Mouse (Mus musculus): ENCODE results near the gene Tmem184b. TPM values are rescaled to one million over a fixed set of nuclear protein-coding genes. Genes with fewer than 3 reads are reported as not detected.
A peak's percentile ranks its signal among the peaks of the same experiment; 100 is the strongest.

Tmem184b gene
- total RNA-seq, 2 experiments from 2014 or later, result 48.2 to 83.4 TPM

DNA sequence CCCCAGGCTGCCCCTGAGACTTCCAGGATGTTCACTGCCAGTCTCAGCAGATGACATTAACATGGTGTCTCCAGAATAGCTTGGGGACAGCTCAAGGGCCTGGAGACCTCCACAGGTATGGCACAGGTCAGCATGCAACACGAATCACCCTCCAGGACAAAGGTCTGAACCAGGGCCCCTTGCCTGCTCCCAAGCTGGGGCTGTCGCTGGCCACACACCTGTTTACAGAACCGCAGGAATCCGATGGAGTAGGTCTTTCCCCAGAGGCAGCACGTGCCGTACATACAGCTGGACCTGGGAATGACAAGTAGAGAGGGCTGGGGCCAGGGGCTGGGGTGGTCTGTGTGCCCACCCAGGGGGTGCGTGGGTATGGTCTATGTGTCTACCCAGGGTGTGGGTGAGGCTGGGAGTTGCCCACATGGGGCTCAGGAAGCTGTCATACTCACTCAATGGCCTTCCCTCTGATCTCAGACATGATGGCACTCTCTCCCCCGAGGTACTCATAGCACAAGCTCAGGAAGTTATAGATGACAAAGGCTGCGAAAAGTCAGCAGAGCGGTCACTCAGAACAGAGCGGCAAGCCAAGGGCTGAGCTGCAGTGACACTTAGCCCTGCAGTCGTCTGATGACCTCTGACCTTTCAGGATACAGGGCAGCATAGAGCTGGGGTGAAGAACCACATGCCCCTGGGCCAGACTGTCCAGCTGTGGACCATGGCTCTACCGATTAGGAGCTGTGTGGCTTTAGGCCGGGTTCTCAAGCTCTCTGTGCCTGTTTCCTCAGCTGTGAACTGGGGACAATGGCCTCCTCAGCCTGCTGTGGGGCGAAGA is 33.7 kb downstream of the Tmem184b start:
- DNase-seq (ENCODE audit: low spot score in 2 of 2), result no peak

DNA sequence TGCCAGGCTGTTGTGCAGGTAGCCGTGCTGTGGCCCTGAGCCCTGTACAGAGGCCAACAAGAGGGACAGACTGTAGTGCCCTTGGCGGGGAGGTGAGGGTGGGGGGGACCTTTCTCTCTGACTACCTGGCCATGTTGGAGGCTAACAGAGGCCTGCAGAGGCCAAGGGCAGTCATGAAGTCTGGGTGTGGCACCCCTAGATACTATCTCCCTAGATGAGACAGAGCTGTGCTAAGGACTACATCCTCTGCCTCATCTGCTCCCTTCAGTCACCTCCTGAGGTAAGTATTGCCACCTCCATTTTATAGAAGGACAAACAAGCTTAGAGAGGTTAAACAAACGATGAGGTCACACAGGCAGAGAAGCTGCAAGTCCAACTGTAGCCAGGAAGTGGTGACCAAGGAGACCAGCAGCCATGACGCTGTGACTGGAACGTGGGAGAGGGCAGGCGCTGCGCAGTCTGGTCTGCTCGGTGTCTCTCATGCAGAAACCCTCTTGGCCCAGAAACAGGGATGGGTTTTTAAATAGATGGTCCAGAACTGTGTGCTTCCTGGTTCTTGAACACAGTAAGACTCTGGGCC is 34.4 kb downstream of the Tmem184b start:
- no peak for DNase-seq (ENCODE audit: low spot score in 2 of 2)

DNA sequence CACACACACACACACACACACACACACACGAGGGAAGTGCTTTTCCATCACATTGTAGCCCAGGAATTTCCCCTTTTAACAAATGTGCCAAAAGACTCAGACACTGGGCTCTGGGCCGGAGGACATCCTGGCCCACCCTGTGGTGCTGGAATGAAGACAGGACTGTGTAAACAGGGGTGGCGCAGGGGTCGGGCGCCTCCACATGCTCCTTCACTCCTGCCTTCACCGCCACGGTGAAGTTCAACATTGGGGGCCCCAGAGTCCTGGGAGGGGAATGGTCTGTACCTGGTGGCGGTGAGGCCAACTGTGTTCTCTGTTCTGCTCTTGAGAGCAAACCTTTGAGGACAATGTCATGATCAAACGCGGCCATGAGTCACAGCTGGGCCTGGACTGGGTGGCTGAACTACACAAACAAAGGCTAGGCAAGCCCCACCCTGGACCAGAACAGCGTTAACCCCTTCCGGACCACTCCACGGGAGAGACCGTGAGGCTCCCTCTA is 35.0 kb downstream of the Tmem184b start:
- DNase-seq (ENCODE audit: low spot score in 2 of 2), result peak in 1 of 2 experiments; percentile 29

DNA sequence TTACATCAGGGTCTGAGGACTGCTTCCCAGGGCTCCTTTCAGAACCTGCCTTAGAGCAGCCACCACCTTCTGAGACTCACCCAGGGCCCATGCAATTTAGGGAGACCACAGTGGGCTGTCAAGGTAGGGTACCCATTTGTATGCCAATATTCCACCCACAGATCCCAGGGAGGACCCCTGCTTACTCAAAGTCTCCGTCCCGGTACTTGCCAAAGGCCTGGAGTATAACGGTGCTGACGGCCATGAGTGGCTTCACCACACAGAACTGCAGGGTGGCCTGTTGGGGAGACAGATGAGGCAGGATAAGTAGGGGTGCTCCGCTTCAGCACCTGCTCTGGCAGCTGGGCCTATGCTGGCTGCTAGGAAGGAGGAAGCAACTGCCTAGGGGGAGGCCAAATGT is 37.0 kb downstream of the Tmem184b start:
- no peak for DNase-seq (ENCODE audit: low spot score in 2 of 2)

- no peak for DNase-seq (ENCODE audit: low spot score in 2 of 2)
Observed at GRCm38 (mm10) chr15:79365068-79365467, 38.3 kb downstream of the Tmem184b start.

- no peak for DNase-seq (ENCODE audit: low spot score in 2 of 2)
Observed at GRCm38 (mm10) chr15:79364120-79364519, 39.2 kb downstream of the Tmem184b start.

GRCm38 (mm10) chr15:79361023-79361422 is 42.3 kb downstream of the Tmem184b start:
- DNase-seq (ENCODE audit: low spot score in 2 of 2), result no peak

DNA sequence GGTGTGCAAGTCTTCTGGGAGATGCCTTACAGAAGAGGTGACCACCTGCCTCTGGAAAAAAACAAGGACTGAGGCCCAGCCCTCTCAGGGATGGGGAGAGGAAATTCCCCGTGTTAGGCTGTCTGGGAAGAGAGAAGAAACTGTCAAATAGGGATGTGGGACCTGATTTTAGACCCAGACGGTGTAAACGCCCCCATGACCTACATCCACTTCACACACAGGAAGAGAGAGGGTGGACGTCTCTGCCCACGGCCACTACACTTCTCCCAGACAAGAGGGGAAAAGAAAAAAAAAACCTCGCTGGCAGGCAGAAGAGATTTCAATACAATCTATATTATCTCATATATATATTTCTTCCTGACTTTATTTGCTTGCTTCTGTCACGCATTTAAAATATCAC is 43.0 kb downstream of the Tmem184b start:
- DNase-seq (ENCODE audit: low spot score in 2 of 2), result no peak

GRCm38 (mm10) chr15:79359954-79360353 is 43.4 kb downstream of the Tmem184b start:
- no peak for DNase-seq (ENCODE audit: low spot score in 2 of 2)

GRCm38 (mm10) chr15:79357974-79358690 is 45.2 kb downstream of the Tmem184b start:
- DNase-seq (ENCODE audit: low spot score in 2 of 2), result no peak

DNA sequence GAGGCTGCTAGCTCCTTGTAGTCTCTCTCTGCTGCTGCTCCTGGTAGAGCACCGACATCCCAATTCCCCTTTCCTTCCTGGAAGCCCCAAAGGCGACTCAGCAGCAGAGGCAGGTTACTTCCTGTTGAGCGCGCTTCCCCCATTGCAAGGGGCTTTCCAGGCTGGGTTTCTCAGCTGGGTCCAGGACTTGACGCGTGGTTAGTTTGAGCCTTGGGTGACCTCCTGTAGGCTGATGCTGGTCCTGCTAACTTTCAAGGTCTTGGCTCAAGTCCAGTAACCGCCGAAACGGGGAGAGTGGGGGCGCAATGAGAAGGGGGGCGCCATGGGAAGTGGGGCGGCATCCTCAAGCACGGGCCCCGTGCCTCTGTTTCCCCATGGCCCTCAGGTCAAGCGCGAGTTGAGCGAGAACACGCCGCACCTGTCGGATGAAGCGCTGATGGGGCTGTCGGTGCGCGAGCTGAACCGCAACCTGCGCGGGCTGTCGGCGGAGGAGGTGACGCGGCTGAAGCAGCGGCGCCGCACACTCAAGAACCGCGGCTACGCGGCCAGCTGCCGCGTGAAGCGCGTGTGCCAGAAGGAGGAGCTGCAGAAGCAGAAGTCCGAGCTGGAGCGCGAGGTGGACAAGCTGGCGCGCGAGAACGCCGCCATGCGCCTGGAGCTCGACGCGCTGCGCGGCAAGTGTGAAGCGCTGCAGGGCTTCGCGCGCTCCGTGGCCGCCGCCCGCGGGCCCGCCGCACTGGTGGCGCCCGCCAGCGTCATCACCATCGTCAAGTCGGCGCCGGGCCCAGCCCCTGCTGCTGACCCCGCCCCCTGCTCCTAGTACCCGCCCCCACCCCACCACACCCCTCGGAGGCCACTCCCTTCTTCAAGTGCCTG is 46.1 kb downstream of the Tmem184b start:
- DNase-seq (ENCODE audit: low spot score in 2 of 2), result peak; percentile 52 to 67

- DNase-seq (ENCODE audit: low spot score in 2 of 2), result no peak
Observed at GRCm38 (mm10) chr15:79356481-79356880, 46.9 kb downstream of the Tmem184b start.

DNA sequence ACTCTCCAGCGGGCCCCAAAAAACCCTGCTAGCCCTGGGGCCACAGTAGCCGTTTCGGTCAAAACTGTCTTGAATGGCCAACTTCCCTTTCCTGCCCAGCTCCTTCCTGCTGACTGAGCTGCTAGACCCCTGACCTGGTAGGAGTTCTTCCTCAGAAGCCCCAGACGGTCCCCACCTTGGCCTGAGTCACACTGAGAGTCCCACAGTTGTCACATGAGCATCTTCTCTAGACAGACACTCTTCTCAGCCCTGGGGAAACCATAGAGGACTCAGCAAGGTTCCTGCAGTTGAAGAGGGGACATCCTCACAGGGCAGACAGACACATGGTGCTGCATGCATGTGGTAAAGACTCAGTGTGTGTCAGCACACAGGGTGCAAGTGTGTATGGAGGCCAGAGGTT is 48.8 kb downstream of the Tmem184b start:
- no peak for DNase-seq (ENCODE audit: low spot score in 2 of 2)

GRCm38 (mm10) chr15:79353690-79354305 is 49.6 kb downstream of the Tmem184b start:
- no peak for DNase-seq (ENCODE audit: low spot score in 2 of 2)

DNA sequence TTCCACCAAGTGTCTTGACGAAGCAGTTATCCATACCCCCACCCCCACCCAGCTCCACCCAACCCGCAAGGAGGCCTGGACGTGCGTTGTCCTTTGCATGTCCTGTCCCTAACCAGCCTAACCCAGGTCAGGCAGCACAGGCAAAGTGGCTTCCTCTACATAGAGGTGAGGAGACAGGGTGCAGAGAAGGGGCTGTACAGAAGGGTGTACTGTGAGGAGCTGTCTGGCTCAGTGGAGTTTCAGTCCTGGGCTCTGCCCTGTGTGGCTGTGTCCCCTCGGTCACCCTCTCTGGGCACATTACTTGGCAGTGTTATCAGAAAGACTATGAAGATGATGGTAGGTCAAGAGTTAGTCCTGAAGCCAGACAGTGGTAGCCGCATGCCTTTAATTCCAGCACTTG is 50.9 kb downstream of the Tmem184b start:
- no peak for DNase-seq (ENCODE audit: low spot score in 2 of 2)

DNA sequence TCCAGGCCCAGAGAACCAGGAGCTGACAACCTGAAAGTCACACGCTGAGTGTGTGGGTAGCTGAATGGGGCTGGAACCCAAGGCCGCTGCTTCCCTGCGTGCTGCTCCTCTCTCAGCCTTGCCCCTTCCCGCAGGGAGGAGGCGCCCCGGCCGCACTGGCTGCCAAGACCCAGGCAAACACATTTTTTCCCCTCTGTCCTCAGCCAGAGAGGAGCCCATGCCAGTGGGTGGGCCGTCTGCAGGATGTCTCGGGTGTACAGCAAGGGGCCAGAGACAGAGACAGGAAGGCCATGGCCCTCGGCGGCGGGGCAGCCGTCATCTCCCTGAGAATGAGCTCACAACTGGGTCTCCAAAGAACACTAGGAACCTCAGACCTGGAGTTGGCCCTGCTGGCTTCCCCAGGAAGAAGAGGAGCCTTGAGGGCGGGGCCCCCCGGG is 52.0 kb downstream of the Tmem184b start:
- DNase-seq (ENCODE audit: low spot score in 2 of 2), result peak in 1 of 2 experiments; percentile 45

DNA sequence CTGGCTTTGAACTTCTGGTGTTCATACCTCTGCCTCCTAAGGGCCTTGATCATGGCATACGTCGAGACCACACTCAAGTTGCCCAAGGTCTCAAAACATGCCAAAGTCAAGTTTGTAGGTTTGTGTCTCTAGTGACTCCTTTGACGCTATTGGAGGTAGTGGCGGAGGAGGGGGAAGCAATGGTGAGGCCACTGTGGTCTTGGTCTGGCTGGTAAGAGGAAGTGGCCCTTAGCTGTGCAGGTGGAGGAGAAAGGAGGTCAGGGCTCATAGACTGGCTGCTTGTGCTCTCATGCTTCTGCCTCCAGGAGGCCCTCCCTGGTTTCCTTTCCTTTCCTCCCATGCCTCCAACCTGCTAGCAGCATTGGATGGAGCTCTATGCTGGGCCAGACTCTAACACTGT is 52.5 kb downstream of the Tmem184b start:
- no peak for DNase-seq (ENCODE audit: low spot score in 2 of 2)

GRCm38 (mm10) chr15:79348651-79349050 is 54.7 kb downstream of the Tmem184b start:
- peak in 1 of 2 experiments; percentile 17 for DNase-seq (ENCODE audit: low spot score in 2 of 2)

DNA sequence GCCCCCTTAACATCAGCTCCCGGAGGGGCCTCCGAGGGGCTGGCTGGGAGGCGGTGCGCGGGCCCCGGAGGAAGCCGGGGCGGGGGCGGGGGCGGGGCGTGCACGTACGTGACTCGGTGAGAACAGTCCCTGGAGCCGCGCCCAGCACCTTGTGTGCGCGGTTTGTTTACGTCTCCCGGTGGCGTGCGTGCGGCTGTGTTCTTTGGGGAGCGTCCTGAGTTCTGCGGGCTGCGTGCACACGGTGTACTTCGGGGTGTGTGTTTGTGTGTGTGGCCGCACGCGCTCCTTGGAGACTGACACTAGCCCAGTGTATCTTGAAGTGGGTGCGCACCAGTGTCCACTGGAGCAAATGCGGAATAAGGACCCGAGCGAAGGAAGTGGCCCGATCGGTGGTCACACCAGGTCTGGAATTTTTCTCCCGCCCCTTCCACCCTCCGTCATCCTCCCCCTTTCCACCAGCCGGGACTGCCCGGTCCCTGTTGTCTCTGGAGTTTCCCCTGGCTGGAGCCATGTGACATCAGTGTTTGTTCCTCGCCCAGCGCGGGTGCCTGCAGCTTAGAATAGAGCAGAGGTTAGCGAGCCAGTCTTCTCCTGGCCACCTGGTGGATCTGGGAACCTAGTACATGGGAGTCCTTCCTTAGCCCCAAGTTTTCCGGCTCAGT is 55.4 kb downstream of the Tmem184b start:
- peak; percentile 49 to 58 for DNase-seq (ENCODE audit: low spot score in 2 of 2)
